Comparison of ENCODE assay signal across 8 mouse cellular contexts in genomic region chr2:65337378-65338140, GRCm38 (mm10). TPM values are rescaled to one million over a fixed set of nuclear protein-coding genes. Genes with fewer than 3 reads are reported as not detected.
DNase-seq lines count a peak whose midpoint lies in the region; ATAC-seq and TF ChIP-seq lines count a peak whose summit lies in the region.

No protein-coding gene starts in this region.

- H3K4me2 ChIP-seq in heart, postnatal 0 days (ENCODE audit: low read depth, low read length), result peak overlapping the region; percentile 38
- H3K4me2 ChIP-seq in liver, embryonic 14.5 days (ENCODE audit: low read depth), result no peak overlapping the region

- H3K36me3 ChIP-seq in heart, postnatal 0 days (replicated peaks; ENCODE audit: control insufficient read depth, insufficient read depth, low read length), result no peaks in the 10 kb centered on the region
- no peaks in the 10 kb centered on the region for H3K36me3 ChIP-seq in liver, embryonic 14.5 days (replicated peaks; ENCODE audit: control insufficient read depth, insufficient read depth, low read depth)

- H3K9ac ChIP-seq in heart, postnatal 0 days (replicated peaks; ENCODE audit: low read depth, low read length), result no peak overlapping the region
- no peak overlapping the region for H3K9ac ChIP-seq in liver, embryonic 14.5 days (replicated peaks)

- no peaks in the 10 kb centered on the region for H3K9me3 ChIP-seq in heart, postnatal 0 days (replicated peaks; ENCODE audit: control insufficient read depth, low read length)
- no peaks in the 10 kb centered on the region for H3K9me3 ChIP-seq in liver, embryonic 14.5 days (ENCODE audit: control insufficient read depth, low read length)

- peak overlapping the region; percentile 46; the same call in 1 of the 2 replicates for H3K27ac ChIP-seq in heart, postnatal 0 days (ENCODE audit: low read depth)
- no peak overlapping the region for H3K27ac ChIP-seq in liver, embryonic 14.5 days
- H3K27ac ChIP-seq in olfactory bulb, adult 2 months (ENCODE audit: insufficient read depth, low read depth, low read length), result no peak overlapping the region

- no peak for TF ChIP-seq POLR2A in olfactory bulb, adult 2 months (IDR thresholded peaks at IDR 0.05; ENCODE audit: insufficient read depth, low read depth, low read length)

- TF ChIP-seq EP300 in heart, postnatal 0 days (IDR thresholded peaks at IDR 0.05; ENCODE audit: low read depth), result no peak
- no peak for TF ChIP-seq EP300 in liver, embryonic 14.5 days (IDR thresholded peaks at IDR 0.05; ENCODE audit: low read depth)

- DNase-seq in 3134 (ENCODE audit: extremely low read depth, insufficient read length, low spot score) (peak; percentile 11), adipocyte (ENCODE audit: low spot score) (peak; percentile 83)
- DNase-seq in fibroblast of lung, adult 2 months (ENCODE audit: low read depth), result peak; percentile 38
- DNase-seq in heart, postnatal 0 days (ENCODE audit: low spot score), result peak; percentile 83
- DNase-seq in kidney, postnatal 14 days, result peak; percentile 72
- no peak for DNase-seq in liver, embryonic 14.5 days (ENCODE audit: low read depth in 3 of 3, low spot score in 3 of 3)
- DNase-seq in urinary bladder, postnatal 36 days (ENCODE audit: low spot score in 2 of 2), result peak; percentile 26 to 57

- peak; percentile 81 for TF ChIP-seq CTCF in heart, postnatal 0 days (IDR thresholded peaks at IDR 0.05; ENCODE audit: low read depth)
- peak; percentile 54 for TF ChIP-seq CTCF in liver, embryonic 14.5 days (IDR thresholded peaks at IDR 0.05; ENCODE audit: low read depth)
- TF ChIP-seq CTCF in olfactory bulb, adult 2 months (IDR thresholded peaks at IDR 0.05; ENCODE audit: insufficient read depth, low read depth, low read length), result peak; percentile 38; the same call in 1 of the 2 replicates

- 17% methylated on average over 14 of the region's 14 CpGs for WGBS in heart, postnatal 0 days
- WGBS in liver, embryonic 14.5 days (ENCODE audit: insufficient replicate concordance), result 7% methylated on average over 14 of the region's 14 CpGs
- WGBS in olfactory bulb, adult 2 months, result 20% methylated on average over 14 of the region's 14 CpGs

- peak; percentile 82 for ATAC-seq in heart, postnatal 0 days (ENCODE audit: insufficient read depth, low read depth)
- ATAC-seq in liver, embryonic 14.5 days (ENCODE audit: insufficient read depth), result no peak

- H3K4me3 ChIP-seq in heart, postnatal 0 days (ENCODE audit: low read depth, low read length), result no peak overlapping the region
- no peak overlapping the region for H3K4me3 ChIP-seq in liver, embryonic 14.5 days (ENCODE audit: insufficient read depth in 1 of 2, low read depth in 2 of 2, low read length in 2 of 2)
- no peak overlapping the region for H3K4me3 ChIP-seq in olfactory bulb, adult 2 months (ENCODE audit: insufficient read depth, low read depth, low read length)

- no peaks in the 10 kb centered on the region for H3K27me3 ChIP-seq in heart, postnatal 0 days (ENCODE audit: control insufficient read depth, insufficient read depth, low read length)
- no peaks in the 10 kb centered on the region for H3K27me3 ChIP-seq in liver, embryonic 14.5 days (ENCODE audit: control insufficient read depth, insufficient read depth, low read length)

- 0 out of 2 replicates have a peak, but pooled peaks cover 12% of the 10 kb centered on the region for H3K4me1 ChIP-seq in heart, postnatal 0 days (ENCODE audit: control insufficient read depth, insufficient read depth)
- peaks cover 0 to 11% of the 10 kb centered on the region in 2 experiments; a peak in 2 of 4 replicates for H3K4me1 ChIP-seq in liver, embryonic 14.5 days (replicated peaks; ENCODE audit: control insufficient read depth in 2 of 2, insufficient read depth in 2 of 2, low read length in 1 of 2)
- H3K4me1 ChIP-seq in olfactory bulb, adult 2 months (ENCODE audit: control insufficient read depth, insufficient read depth, low read length), result no peaks in the 10 kb centered on the region

RNA-seq across cellular contexts. Expression of gene Slc38a11, which starts 26.3 kb away (rescaled TPM):
- not detected in 2 replicates for total RNA-seq in heart, postnatal 0 days (2014; rRNA removed; ENCODE audit: low replicate concordance)
- polyA plus RNA-seq in heart, postnatal 0 days (2015; fragmentation: Nextera tagmentation; extraction: Ambion mirVana), result 0.41 and 0.44 TPM in 2 replicates
- not detected in 2 replicates for polyA plus RNA-seq in liver, embryonic 14.5 days (2012; rRNA removed)
- polyA plus RNA-seq in liver, embryonic 14.5 days (2014; fragmentation: Nextera tagmentation; extraction: Ambion mirVana), result not detected in 2 replicates
- not detected in 2 replicates for polyA plus RNA-seq in olfactory bulb, adult 2 months (2012; ENCODE audit: insufficient read depth, insufficient read length, low replicate concordance, missing spikeins)

Comparison
In these comparisons a context has a peak if more than half of its experiments do, and no peak if none do; other contexts are left out.
1. DNase-seq: peak in 3134 (single experiment), adipocyte (single experiment), fibroblast of lung, adult 2 months (single experiment), heart, postnatal 0 days (single experiment), kidney, postnatal 14 days (single experiment) and urinary bladder, postnatal 36 days (2 of 2); none in liver, embryonic 14.5 days (0 of 3).
2. Peak in every context shown above with its lines, with median percentiles within 50 percentile points of each other: CTCF ChIP-seq.